Mouse (Mus musculus): ENCODE results near the gene Tril.

GRCm38 (mm10) chr6:53821041-53821501, 441 bp upstream of the Tril start:
- no peak for TF ChIP-seq TAL1 (IDR thresholded peaks at IDR 0.05; ENCODE audit: low read length)
- TF ChIP-seq GATA1 (IDR thresholded peaks at IDR 0.05; ENCODE audit: low read length) = no peak

Measured in erythroblast, embryonic 14.5 days (primary cell).